Mouse (Mus musculus) heart, adult 18-20 months (tissue): ENCODE results near the gene Cd2bp2. TPM values are rescaled to one million over a fixed set of nuclear protein-coding genes. Genes with fewer than 3 reads are reported as not detected.
A peak's percentile ranks its signal among the peaks of the same experiment; 100 is the strongest.

ENCODE experiments used
- DNase-seq, 2 experiments: peaks; one replicate each; pipeline ENCODE4 v3.0.0; 2021 to 2022; ENCODE audit warnings: mixed read lengths in 1 of 2
- long read RNA-seq, 2 experiments: library from polyadenylated mRNA; stranded (forward); transcript quantifications; one replicate each; pipeline ENCODE4 v2.0.0; 2021
- total RNA-seq, 2 experiments: library from RNA; stranded (reverse); gene quantifications; 2 replicates each; pipeline ENCODE4 v1.2.3; 2021

The Cd2bp2 gene
- 10 to 100 TPM; 35.1 to 36.9 TPM for total RNA-seq
- long read RNA-seq, experiment 1, transcript Cd2bp2-202 (7 exons, 3,284 nt), result major isoform, 11 of 31 reads
- long read RNA-seq, experiment 1, partial matches to known transcripts, result 8 of 31 reads
- long read RNA-seq, experiment 1, other reads (novel, unspliced or antisense), result 12 of 31 reads
- long read RNA-seq, experiment 2, transcript Cd2bp2-202 (7 exons, 3,284 nt), result major isoform, 6 of 15 reads
- long read RNA-seq, experiment 2, partial matches to known transcripts, result 4 of 15 reads
- long read RNA-seq, experiment 2, other reads (novel, unspliced or antisense), result 5 of 15 reads

GRCm38 (mm10) chr7:127195544-127196295 lies at the start of gene Cd2bp2:
Gene Cd2bp2 (minus strand): TSS chr7:127196050.
- DNase-seq, result peak; percentile 97 to 98

DNA sequence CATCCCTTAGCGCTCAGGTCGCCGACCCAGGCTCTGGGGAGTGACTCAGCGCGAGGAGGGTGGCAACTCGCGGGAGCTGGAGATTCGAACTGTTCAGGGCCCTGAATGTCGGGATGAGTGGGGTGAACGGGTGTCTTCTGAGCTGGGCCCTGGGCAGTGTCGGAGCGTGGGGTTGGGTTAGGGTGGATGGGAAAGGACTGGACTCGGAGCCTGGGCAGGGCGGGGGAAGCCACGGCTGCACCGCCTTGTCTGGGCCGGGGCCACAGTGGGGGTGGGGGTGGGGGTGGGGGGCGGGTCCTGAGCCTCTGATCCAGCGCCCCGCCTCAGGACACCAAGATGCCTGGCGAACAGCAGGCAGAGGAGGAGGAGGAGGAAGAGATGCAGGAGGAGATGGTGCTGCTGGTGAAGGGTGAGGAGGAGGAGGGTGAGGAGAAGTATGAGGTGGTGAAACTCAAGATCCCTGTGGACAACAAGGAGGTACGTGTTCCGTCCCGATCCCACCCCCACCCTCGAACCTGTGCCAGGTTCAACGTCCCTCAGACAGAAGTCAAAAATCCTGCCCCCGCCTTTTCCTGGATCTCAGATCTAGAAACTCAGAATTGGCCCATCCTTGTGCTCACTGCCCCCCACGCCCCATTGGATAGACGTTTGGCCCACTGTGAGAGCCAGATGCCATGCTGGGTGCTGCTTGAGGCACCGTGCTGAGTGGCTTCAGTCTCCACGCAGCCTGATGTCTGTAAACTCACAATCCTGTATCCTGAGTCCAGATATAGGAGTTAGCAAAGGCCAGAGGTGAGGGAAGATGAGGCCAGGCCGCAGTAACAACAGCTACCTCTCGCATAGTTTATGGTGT lies 49.0 kb upstream of the Cd2bp2 start:
- no peak for DNase-seq

GRCm38 (mm10) chr7:127243870-127244657 lies 48.2 kb upstream of the Cd2bp2 start, which contains the start of gene Zfp771:
Gene Zfp771 (plus strand): TSS chr7:127244274.
- peak; percentile 95 to 97 for DNase-seq

- DNase-seq, result no peak
Measured at GRCm38 (mm10) chr7:127243361-127243867, 47.6 kb upstream of the Cd2bp2 start.

DNA sequence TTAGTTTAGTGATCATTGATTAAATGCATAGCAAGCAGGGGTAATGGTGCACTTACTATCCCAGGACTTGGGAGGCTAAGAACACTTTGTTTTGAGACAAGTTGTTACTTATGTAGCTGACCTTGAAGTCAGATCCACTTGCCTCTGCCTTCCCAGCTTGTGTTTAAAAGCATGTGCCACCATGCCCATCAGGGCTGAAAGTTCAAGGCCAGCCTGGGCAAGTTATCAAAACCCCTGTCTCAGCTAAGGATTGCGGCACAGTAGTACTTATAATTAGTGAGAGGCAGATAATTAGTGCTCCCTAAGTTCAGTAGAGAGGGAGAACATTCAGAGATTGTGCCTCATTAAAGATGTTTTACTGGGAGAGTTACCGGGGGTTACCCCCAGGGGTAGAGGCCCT lies 38.9 kb upstream of the Cd2bp2 start:
- no peak for DNase-seq

- DNase-seq, result no peak
Measured at GRCm38 (mm10) chr7:127233765-127234164, 37.9 kb upstream of the Cd2bp2 start.

GRCm38 (mm10) chr7:127233368-127233749 lies 37.5 kb upstream of the Cd2bp2 start:
- no peak for DNase-seq

DNA sequence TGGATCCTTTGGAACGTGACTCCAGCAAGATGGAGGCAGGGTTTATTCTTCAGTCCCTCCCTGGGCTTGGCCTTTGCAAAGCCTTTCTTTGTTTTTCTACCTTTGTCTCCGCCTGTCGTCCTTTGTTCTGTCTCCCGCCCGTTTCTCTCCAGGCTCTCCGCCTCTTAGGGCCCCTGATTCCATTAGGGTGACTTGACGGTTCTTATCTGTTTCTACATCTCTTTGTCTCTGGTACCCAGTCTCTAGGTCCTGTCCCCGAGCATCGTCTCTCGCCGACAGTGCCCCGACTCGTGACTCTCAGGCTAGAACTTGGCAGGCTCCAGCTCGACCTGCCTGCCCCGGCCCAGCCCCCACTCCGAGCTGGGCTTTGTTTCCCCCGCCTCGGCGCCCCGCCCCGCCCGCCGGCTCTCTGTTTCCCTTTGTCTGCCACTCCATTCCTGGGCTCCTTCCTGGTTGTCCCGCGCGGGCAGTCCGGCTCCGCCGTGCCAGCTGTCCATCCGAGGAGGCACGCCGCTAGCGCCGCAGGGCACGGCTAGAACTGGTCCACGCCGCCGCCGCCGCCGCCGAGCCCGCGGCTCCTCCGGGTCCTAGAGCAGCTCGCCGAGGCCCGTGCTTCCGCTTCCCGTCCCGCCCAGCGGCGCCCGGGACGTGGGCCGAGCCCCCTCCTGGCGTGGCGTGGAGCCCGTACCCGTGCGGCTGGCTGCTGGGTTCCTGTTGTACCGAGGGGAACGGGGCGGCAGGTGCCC lies 36.9 kb upstream of the Cd2bp2 start, which contains the start of the genes Zfp553 and Sept1:
TSS of gene Zfp553 (plus strand) at position 440 of the 746 bp plus-strand sequence.
TSS of gene Sept1 (minus strand) at position 509 of the 746 bp plus-strand sequence.
- DNase-seq, result peak; percentile 85 to 89

DNA sequence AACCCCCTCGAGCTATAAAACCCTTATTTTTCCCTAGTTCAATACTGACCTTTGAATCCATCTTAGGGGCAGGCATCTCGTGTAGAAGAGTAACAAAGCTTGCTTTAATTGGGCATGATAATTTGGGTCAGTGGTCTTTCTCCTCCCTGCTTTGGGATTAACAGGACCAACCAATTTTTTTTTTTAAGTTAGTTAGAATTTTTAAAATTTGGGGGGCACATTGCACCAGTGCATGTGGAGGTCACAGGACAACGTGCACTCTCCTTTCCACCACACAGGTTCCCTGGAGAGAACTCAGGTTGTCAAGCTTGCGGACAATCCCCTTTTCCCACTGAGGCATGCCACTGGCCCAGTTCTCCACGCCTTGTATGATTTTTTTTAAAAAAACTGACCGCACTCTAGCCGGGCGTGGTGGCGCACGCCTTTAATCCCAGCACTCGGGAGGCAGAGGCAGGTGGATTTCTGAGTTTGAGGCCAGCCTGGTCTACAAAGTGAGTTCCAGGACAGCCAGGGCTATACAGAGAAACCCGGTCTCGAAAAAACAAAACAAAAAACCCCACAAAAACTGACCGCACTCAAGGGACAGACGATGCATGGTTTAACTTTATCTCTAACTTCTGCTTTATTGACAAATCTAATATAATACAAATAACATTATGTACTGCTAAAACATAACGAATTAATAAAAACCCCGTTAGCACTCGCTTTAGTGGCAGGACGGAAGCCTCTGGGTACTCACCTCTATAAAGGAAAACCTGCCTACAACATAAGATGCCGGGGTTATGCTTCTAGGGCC lies 36.2 kb upstream of the Cd2bp2 start:
- no peak for DNase-seq

DNA sequence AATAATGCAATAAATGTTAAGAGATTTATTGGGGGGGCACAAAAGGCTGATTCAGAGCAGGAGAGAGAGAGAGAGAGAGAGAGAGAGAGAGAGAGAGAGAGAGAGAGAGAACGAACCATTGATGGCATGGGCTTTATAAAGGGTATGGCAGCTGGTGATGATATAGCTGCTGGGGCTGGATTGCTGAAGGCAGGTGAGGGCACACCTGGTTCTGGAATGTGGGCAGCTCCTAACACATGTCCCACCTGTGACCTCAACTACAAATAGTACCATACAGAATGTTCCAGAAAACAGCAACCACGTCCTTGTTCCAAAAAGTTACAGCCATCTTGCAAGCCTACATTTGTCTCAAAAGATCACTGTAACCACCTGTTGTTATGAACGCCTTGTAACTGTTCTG lies 35.5 kb upstream of the Cd2bp2 start:
- no peak for DNase-seq

GRCm38 (mm10) chr7:127228615-127229303 lies 32.9 kb upstream of the Cd2bp2 start:
- peak; percentile 74 to 87 for DNase-seq

- no peak for DNase-seq
Measured at GRCm38 (mm10) chr7:127225147-127225995, 29.5 kb upstream of the Cd2bp2 start.

- no peak for DNase-seq
Measured at GRCm38 (mm10) chr7:127224616-127225015, 28.8 kb upstream of the Cd2bp2 start.

GRCm38 (mm10) chr7:127223515-127224478 lies 27.9 kb upstream of the Cd2bp2 start:
- DNase-seq, result no peak

GRCm38 (mm10) chr7:127223106-127223505 lies 27.3 kb upstream of the Cd2bp2 start:
- no peak for DNase-seq

DNA sequence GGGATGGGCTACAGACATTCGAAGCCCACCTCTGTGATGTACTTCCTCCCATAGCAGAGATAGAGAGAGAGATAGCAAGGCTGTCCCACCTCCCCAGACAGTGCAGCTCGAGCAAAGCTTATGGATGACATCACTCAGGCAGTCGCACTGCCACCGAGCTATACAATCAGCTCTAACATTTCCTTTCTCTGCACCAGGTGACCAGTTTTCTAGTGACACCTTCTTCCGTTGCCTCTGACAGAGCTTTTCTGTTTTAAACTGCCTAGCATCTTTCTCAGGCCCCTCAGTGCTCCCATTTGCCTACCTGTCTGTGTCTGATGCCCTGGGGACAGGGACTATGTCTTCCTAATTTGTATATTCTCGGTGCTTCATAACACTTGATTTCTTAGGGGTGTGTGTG lies 24.6 kb upstream of the Cd2bp2 start:
- DNase-seq, result no peak

DNA sequence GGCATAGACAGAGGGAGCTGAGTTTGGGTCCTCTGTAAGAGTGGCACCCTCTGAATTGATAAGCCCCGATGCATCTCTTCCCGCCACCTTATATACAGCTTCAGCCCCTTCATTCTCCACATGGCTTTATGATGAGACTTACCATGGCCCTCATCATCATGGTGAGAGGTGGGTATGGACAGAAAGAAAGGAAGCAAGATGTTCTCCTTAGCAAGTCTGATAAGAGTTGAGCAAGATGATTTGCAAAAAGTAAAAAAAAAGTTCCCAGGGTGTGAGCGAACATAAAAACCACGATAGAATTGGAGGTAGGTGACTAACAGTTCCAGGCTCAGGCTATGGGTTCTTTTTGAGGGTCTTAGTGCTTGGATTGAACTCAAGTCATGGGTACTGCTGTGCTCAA lies 22.8 kb upstream of the Cd2bp2 start:
- DNase-seq, result no peak
